Mouse (Mus musculus) right cerebral cortex, postnatal 10 days (tissue): Measurements from ENCODE around the gene Foxp1.

Source experiments
- DNase-seq, 2 experiments: peaks; one replicate each; pipeline ENCODE4 v3.0.0; 2021; ENCODE audit warnings: low spot score in 2 of 2

Foxp1 gene

GRCm38 (mm10) chr6:99359765-99360499, 162.6 kb downstream of the Foxp1 start:
- no peak for DNase-seq

- DNase-seq: no peak
These were observed 163.4 kb downstream of the Foxp1 start for GRCm38 (mm10) chr6:99359036-99359698.

GRCm38 (mm10) chr6:99357931-99358330, 164.6 kb downstream of the Foxp1 start:
- no peak for DNase-seq

GRCm38 (mm10) chr6:99354338-99354737, 168.2 kb downstream of the Foxp1 start:
- DNase-seq: no peak

GRCm38 (mm10) chr6:99353441-99353840, 169.1 kb downstream of the Foxp1 start:
- no peak for DNase-seq

GRCm38 (mm10) chr6:99350566-99350965, 172.0 kb downstream of the Foxp1 start:
- DNase-seq: no peak

GRCm38 (mm10) chr6:99350156-99350555, 172.4 kb downstream of the Foxp1 start:
- DNase-seq: no peak

GRCm38 (mm10) chr6:99347836-99348235, 174.7 kb downstream of the Foxp1 start:
- DNase-seq: no peak

GRCm38 (mm10) chr6:99344966-99345365, 177.6 kb downstream of the Foxp1 start:
- no peak for DNase-seq

GRCm38 (mm10) chr6:99344357-99344756, 178.2 kb downstream of the Foxp1 start:
- DNase-seq: no peak

- no peak for DNase-seq
These were observed 178.7 kb downstream of the Foxp1 start for GRCm38 (mm10) chr6:99343815-99344214.

- no peak for DNase-seq
These were observed 180.1 kb downstream of the Foxp1 start for GRCm38 (mm10) chr6:99342416-99342815.

- DNase-seq: no peak
These were observed 181.6 kb downstream of the Foxp1 start for GRCm38 (mm10) chr6:99340902-99341301.

GRCm38 (mm10) chr6:99339986-99340721, 182.4 kb downstream of the Foxp1 start:
- no peak for DNase-seq

- DNase-seq: no peak
These were observed 183.2 kb downstream of the Foxp1 start for GRCm38 (mm10) chr6:99339343-99339620.

GRCm38 (mm10) chr6:99338593-99339342, 183.8 kb downstream of the Foxp1 start:
- DNase-seq: no peak

- no peak for DNase-seq
These were observed 184.3 kb downstream of the Foxp1 start for GRCm38 (mm10) chr6:99338174-99338573.

- DNase-seq: no peak
These were observed 184.9 kb downstream of the Foxp1 start for GRCm38 (mm10) chr6:99337575-99337974.

- no peak for DNase-seq
These were observed 186.3 kb downstream of the Foxp1 start for GRCm38 (mm10) chr6:99336191-99336590.

GRCm38 (mm10) chr6:99335174-99335830, 187.2 kb downstream of the Foxp1 start:
- no peak for DNase-seq

GRCm38 (mm10) chr6:99334255-99334654, 188.3 kb downstream of the Foxp1 start:
- no peak for DNase-seq

- DNase-seq: no peak
These were observed 189.4 kb downstream of the Foxp1 start for GRCm38 (mm10) chr6:99333127-99333526.
